Mouse (Mus musculus): Measurements from ENCODE around the gene Taf7l.

DNA sequence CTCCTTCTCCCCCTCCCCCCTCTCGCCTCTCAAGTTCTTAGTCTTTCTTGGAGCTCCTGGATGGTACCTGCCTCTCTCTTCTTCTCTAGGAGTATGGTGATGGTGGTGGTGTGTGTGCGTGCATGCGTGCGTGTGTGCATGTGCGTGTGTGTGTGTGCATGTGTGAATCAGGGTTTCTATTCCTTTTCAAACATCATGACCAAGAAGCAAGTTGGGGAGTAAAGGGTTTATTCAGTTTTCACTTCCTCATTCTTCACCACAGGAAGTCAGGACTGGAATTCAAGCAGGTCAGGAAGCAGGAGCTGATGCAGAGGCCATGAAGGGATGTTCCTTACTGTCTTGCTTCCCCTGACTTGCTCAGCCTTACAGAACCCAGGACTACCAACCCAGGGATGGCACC lies 52.0 kb downstream of the Taf7l start:
- TF ChIP-seq CTCF (IDR thresholded peaks at IDR 0.05; ENCODE audit: low read depth), result no peak
- TF ChIP-seq EP300 (IDR thresholded peaks at IDR 0.05; ENCODE audit: low read depth), result no peak

All from liver, postnatal 0 days (tissue).